Mouse (Mus musculus) WW6 (cell line): ENCODE data around the gene Aoah.

Experiments used
- DNase-seq: peaks from one replicate; pipeline ENCODE4 v3.0.0-alpha.2; 2013; ENCODE audit warnings: low read depth, low spot score

Aoah gene

DNA sequence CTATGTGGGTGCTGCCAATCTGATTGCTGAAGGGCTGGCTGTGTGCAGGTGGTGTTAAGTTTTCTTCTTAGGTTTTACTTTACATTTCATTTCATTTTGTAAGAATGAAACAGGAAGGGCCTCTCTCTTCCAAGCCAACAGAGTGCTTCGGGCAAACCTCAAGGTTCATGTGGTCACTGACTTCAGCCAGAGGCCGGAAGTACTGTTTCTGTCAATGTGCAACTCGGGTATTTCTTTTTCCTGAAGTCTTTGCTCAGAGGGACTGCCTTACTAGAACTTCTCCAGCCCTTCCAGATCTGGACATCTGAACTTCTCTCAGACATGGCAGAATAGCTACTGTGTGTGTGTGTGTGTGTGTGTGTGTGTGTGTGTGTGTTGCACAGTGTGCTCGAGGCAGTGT, at the start of gene Aoah:
Gene Aoah (plus strand): TSS at position 213 of the 400 bp plus-strand sequence.
- no peak for DNase-seq

DNA sequence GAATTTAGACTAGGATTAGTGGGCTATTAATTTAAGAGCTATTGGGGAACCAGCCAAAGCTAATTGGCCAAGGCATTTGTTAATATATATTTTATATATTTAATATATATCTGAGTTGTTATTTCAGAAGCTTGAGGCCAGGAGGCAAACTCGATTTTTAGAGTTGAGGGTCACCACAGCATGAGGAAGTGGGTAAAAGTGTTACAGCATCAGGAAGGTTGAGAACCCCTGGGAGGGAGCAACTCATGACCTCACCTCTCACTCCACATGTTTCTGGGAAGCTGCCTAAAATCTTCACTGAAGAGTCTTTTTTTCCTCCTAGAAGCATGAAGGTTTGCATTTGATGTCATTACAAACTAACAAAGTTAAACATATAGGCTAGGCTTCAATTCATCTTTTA, 39.1 kb upstream of the Aoah start:
- DNase-seq: no peak

DNA sequence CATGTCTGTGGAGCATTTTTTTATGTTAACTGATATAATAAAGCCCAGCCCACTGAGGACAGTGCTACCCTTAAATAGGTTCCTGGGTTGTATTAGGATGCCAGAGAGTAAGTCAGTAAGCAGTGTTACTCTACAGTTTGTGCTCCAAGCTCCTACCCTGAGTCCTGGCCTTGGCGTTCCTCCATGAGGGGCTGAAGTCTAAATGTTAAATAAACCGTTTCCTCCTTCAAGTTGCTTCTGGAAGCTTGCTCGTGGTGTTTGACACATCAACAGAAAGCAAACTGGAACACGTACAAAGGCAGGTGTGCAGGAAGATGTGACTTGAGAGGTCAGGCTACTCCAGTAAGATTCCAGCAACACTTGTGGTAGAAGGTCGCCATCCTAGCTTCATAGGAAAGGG, 10.3 kb upstream of the Aoah start:
- DNase-seq: no peak

DNA sequence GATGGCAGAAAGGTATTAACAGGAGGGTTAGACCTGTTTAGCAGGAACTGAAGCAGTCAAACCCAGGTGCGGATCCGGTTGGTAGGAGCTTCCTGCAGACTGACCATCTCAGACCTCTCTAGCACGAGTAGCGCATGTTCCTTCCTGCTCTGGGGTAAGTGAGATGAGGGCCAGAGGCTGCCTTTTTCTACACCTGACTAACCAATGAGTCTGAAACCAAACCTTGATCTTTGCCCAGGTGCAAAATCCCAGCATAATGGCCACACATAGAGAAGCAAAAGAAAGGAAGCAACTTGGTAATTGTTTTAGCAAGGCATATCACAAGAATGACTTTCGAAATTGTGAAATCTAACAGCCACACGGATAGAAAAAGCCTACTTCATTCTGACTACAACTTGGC, 9.9 kb upstream of the Aoah start:
- no peak for DNase-seq

DNA sequence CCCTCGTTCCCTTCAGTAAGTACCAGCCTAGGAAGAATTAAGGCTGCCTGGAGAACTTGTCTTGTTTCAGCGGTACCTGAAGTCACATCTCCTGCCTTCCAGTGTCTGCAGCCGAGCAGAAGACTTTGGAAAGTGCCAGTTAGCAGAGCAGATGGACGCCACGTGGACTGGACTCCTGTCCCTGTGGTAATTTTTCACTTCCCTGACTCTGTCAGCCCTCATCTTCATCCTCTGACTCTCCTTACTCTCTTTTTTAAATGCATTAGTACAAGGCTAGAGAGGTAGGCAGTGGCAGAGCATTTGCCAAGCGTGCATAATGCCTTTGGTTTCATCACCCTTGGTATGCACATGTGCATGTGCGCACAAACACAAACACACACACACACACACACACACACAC, 8.0 kb upstream of the Aoah start:
- DNase-seq: no peak

DNA sequence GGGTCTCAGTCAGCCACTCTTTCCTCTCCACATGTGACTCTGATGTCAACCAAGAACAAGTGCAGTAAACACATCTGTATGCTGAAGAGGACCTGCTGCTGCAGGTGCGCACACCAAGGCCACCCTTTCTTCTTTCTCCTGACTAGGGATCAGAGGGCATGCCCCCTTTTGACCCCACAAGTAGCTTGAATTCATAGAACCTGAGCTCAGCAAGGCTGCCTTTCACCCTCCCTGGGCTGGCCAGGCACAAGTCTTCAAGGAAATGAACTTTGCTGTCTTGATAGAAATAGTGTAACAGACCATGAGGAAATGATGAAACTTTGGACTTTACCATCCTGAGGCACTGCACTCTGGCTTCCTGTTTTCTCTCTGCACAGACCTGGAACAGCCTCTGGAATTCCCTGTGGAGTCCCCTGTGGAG, 7.1 kb upstream of the Aoah start:
- no peak for DNase-seq

DNA sequence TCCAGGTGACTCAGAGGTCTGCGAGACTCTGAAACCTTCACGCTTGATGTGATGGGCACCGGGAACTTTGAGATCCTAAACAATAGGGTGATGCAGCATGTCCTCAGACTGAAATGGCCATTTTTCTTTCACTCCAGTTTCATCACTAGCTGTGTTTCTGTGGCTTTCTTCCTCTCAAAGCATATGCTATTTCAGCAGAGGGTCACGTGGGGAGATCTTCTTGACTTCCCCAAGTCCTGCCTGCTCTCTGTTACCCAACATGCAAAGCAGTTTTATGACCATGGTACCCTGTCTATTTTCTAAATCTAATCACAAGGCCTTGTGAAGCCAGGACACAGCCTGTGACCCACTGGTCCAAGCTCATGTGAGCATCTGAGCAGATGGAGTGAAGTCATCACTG, 6.0 kb upstream of the Aoah start:
- DNase-seq: no peak

DNA sequence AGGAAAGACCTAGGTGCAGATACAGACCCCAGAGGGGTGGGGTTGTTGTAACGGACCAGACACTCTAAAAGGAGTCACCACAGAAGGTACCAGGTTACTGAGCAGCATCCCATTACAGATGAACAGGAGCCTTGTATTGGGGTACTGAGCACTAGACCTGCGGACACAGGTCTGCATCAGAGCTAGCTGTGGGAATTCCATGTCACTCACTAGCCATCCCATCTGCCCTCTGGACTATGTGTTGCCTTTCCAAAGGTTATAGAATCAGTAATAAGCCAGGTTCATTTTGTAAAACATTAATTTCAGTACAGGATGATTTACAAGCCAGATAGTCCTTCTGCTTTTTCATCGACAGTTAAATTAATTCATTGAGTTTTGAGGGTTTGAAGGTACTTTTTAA, 2.7 kb downstream of the Aoah start:
- DNase-seq: no peak

DNA sequence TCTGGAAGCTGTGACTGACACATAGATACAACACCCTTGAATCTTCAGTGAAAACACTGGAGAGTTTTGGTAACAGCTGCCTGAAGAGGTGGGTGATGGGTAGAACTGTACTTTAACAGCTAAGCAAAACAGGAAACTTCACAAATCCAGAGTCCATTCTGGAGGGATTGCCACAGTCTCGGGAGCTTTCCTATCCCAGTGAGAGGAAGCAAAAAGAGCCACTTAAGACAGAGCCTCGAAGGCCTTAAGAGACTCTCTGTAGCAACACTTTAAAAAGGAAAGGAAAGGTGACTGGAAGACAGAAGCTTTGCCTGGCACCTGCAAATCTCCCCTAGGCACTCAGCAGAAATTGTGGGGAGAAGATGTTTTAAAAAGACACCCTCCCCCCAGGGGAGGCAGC, 4.6 kb downstream of the Aoah start:
- DNase-seq: no peak

DNA sequence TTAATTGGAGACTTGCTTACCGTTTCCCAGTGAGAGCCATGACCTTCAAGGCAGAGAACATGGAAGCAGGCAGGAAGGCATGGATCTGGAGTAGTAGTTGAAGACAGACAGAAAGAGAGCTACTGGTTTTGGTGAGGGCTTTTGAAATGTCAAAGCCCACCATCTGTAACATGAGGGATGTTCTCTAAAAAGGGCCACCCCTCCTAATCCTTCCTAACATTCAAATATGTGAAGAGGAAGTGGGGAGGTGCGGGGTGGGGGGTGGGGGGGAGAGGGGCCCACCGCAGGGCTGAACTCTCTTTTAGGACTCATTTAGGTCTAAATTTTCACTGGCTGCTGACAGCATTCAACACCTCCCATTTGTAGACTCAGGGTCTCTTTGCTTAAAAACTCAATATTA, 5.9 kb downstream of the Aoah start:
- no peak for DNase-seq

DNA sequence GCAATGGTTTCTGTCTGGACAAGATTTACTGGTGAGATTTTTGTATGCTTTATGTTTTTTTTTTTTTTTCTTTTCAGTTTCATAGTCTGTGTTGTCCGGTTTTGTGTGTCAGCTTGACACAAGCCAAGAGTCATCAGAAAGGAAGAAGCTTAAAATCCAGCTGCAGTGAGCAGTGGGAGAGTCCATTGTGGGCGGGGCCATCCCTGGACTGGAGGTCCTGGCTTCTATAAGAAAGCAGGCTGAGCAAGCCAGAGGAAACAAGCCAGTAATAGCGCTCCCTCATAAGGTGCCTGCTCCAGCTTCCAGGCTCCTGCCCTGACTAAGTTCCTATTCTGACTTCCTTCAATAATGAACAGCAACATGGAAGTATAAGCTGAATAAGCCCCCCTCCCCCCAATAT, 6.7 kb downstream of the Aoah start:
- no peak for DNase-seq

DNA sequence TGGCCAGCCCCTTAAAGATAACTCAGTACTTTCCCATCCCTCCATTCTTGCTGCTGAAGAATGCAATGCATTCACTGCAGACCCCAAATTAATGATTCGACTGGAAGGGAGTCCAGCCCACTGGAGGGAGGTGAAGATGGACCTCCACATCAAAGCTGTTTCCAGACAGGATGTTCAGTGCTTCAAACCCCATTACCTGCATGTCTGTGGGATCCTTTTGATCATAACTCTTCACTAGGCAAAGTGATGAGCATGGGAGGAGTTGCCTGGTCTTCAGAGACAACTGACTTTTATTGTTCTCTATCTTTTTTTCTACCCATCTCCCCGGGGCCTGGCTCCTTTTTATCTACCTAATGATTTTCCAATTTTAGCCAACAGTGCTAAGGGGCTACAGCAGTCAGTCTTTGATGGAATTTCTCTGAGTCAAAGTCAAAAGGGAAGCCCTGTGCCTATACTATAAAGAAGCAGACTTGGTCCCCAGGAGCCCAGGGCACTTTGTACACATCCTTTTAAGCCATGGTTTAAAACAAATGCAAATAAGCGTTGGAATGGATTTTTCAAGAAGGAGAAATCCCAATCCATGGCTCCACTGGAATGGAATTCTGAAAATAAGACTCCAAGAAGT, 18.0 kb downstream of the Aoah start:
- DNase-seq: no peak

DNA sequence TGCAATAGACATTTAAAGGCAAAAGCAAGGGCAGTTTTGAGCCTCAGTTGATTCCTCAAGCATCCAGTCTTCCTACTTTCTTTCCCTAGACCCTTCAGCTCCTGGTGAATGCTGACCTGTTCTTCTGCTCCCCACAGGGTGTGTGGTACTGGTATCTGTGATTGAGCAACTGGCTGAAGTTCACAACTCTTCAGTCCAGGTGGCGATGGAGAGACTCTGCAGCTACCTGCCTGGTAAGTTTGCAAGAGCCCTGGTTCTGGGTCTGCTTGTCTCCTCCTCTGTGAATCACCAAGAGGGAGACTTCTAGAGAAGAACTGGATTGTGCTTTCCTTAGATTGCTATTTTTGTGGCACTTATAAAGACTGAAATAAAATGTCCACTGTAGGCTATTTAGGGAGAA, 22.5 kb downstream of the Aoah start:
- no peak for DNase-seq

DNA sequence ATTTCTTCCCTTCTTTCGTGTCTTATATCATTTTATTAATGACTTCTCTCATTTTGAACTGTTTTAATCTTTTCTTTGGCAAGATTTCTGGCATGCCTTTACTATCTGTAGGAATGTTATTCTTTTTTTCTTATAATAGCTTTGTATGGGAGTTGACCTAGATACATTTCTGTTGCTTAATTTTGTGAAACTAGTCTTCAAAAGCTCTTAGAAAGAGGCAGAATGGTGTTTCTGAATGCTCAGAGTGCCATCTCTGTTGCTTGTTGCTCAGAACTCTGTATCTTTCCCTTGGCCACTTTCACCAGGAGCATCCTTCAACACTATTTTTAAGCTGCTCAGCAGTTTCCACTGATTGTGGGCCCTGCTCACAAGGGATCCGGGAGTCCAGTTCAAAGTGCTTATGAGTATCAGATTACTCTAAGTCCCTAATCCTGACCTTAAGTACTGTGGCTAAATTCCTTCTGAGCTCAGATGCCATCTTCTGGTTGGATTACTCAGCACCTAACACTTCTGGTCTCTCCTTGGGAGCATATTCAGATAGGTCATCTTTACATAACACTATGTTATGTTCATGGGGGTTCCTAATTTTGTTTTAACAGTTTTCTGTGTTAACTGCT, 26.9 kb downstream of the Aoah start:
- no peak for DNase-seq

DNA sequence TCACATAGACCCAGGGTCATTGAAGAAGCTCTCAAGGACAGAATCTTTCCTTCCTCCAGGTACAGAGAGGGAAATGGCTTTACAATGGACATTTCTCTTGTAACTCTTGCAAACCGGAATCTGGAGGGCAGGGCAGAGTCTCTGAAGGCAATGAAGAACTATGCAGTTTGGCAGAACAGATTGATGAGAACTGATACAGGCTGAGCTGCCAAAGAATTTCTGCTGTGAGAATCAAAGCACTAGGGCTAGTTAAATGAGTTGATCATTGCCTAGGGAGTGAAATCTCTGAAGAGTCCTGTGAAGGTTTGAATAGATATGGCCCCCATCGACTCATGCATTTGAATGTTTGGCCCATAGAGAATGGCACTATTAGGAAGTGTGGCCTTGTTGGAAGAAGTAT, 34.8 kb downstream of the Aoah start:
- no peak for DNase-seq

DNA sequence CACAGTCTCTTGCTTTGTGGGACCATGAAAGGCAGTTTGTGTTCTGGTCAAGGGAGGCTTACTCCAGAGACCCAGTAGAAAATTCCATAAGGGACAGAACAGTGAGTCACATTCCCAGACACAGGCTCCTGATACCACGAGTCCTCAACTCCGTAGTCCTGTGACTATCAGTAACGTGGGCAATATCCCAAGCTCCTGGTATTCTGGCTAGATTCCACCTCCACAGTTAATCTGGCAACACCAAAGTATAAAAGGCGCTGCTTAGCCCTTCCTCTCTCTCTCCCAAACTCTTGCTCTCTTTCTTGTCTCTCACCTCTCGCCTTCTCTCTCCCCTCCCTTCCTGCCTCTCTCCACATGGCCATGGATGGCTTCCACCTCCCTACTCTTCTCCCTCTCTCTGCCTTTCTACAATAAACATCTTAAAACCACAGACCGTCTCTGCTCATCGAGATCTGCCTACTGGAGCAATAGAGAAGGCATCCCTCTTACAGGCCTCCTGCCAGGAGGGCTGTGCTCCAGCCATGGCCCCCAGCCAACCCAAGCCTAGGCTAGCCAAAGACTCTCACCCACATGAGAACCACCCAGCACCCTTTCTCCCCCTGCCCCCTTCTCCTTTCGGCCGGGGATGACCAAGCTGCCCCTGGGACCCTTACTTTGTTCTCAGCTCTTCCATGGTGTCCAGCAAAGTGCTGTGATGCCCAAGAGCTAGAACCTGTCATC, 35.4 kb downstream of the Aoah start:
- no peak for DNase-seq

DNA sequence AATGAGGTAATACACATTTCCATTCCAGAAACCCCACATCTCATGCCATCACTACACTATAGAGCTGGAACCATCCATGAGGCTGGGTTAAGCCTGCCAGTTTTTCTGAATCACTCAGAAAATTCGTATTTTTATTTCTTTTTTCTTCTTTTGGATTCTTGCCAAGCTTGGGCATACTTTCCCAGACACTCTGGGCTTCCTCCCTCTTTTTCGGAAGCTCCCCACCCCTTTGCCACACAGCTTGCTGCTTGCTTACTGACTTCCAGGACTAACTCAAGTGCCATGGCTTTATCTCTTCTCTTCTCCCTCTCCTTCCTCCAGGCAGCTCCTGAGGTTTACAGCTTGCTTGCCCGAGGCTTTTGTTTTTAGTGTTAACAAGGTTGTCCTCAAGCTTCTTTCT, 62.0 kb downstream of the Aoah start:
- DNase-seq: no peak

DNA sequence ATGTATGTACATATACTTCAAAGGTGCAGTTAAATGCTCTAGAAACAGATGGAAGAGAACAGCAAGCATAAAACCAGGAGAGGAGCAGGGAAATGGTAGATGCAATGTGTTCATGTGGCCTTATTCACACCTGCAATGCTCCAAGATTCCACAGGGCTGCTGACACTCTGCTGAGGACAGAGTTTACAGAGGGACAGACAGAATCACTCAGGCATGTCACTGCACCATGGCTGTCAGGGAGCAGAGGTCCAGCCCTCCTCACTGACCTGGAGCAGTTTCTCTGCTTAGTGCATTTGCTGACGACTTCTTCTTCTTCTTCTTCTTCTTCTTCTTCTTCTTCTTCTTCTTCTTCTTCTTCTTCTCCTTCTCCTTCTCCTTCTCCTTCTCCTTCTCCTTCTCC, 105.5 kb downstream of the Aoah start:
- no peak for DNase-seq

DNA sequence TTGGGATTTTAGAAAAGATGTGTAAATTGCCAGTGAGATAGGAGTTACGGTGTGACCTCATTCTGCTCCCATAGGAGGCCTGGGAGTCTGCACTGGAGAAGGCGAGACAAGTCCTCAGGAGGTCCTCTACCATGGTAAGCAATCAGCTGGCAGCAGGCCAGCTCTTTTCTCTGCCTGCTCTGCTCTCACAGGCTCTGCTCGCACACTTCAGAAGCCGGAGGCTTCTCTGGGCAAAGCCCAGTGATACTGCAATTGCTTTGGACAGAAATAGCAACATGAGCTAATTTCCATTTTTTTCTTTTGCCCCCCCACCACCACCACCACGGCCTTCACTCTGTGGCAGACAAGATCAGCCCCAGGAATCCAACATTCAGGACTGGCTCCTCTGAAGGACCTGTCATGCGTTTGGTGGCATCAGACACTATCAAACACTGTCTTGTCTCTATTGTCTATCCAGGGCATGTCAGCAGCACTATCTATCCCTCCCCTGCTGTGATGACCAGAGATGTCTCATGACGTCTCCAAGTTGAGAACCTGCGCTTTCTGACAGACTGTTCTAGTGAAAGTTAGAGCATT, 106.6 kb downstream of the Aoah start:
- DNase-seq: no peak

DNA sequence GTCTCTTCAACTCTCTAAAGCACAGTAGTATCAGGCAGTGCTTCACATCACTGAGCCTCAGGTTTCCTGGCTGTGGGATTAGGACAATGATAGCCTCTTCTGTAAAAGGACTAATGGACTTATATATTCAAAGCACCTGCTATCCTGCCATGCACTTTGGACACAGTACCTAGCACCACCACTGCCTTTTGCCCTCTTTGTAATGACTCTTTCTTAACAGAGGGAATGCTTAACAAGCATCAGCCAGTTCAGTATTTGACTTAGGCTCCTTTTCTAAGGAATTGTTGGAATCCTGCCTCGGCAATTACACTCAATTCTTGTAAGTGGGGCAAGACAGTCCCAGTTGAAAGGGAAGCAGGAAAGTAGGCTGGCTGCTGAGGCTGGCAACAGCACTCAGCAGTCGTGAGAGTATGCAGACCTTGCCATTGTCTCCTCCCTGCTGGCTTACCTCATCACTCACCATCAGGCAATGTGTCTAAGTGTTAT, 107.1 kb downstream of the Aoah start:
- DNase-seq: no peak

DNA sequence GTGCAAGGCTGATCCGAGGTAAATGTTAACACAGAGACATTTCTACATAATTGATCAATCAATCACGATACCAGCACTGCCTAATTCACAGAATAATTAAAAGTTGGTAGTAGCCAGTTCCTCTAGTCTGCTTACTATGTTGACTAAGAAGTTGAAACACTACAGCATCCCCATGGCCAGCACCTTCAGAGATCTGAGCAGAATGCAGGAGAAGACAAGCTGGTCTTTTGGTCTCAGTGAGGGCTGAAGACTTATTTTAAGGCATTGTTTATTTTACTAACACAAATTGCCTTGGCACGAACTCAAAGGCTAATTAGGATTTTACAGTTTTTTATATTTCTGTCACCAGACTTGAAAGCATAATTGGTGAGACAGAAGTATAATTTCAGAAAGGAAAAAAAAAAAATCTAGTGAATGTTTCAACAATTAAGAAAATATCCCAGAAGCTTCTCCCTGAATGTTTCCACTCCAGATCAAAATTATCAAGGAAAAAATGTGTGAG, 107.8 kb downstream of the Aoah start:
- no peak for DNase-seq

DNA sequence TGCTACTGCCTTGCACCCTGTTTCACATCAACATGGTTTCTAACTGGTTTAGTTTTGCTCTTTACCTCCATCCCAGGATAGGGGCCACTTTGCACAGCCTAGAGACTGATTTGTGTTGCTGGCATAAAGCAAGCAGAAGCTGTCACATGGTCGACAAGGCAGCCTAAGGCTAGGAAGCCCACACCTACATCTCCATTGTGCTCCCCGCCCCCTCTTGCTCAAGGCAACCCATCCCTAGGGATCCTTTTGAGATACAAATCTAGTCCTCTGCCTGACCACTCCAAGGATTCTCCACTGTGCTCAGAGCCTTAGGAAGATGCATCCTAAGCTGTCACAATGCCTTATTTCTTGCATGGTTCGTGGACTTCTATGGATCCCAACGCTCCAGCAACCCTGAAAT, 110.2 kb downstream of the Aoah start:
- DNase-seq: no peak

DNA sequence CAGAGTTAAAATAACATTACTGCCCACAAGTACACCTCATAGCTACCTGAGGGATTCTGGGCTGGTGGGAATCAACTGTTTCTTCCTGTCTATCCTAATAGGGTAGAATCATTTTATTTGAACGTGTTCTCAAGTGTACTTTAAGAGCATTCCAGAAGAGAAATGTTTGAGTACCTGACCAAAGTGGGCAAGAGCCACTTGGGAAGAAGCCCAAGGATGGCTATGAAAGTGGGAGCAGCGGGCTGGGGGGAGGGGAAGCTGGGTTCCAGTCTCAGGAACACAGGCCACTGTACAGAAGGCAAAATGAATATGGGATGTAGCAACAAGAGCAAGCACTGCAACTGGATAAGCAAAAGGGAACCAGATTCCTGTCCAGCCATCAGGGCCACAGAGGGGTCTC, 111.3 kb downstream of the Aoah start:
- no peak for DNase-seq
